Mouse (Mus musculus) neural tube, embryonic 11.5 days (tissue): ENCODE results near the gene Gsta4. TPM values are rescaled to one million over a fixed set of nuclear protein-coding genes. Genes with fewer than 3 reads are reported as not detected.
"Not testable (repeated sequence)": the region's sequence is repeated elsewhere in the genome, so short reads cannot be mapped to it uniquely, and the experiment has no call there.

Source experiments
- ATAC-seq: fragments of 200-750 bp; cut with Nextera tagmentation; 2 replicates; pipeline ENCODE4 v1.8.0; 2017; ENCODE audit warnings: moderate number of reproducible peaks, mild to moderate bottlenecking, moderate TSS enrichment, moderate library complexity; ENCODE audit not compliant: insufficient read depth, low FRiP score, low TSS enrichment
- DNase-seq: peaks from one replicate; pipeline ENCODE4 v3.0.0-alpha.2; 2015; ENCODE audit warnings: low spot score
- H3K27ac ChIP-seq: fragments of 300-500 bp; sonication (generic); 2 replicates; pipeline ENCODE4 v1.5.1; 2014; ENCODE audit warnings: low read depth, mild to moderate bottlenecking, low read length
- H3K27me3 ChIP-seq: fragments of 300-500 bp; sonication (generic); 2 replicates; pipeline ENCODE4 v1.6.1; 2014; ENCODE audit warnings: mild to moderate bottlenecking, low read length, mixed read lengths; ENCODE audit not compliant: control insufficient read depth, insufficient read depth
- H3K36me3 ChIP-seq: fragments of 300-500 bp; sonication (generic); 2 replicates; pipeline ENCODE4 v1.6.1; 2014; ENCODE audit warnings: mild to moderate bottlenecking, low read length, moderate library complexity, mixed read lengths; ENCODE audit not compliant: control insufficient read depth, insufficient read depth
- H3K4me1 ChIP-seq: fragments of 300-500 bp; sonication (generic); 2 replicates; pipeline ENCODE4 v1.6.1; 2014; ENCODE audit warnings: low read length, mixed read lengths; ENCODE audit not compliant: control insufficient read depth, insufficient read depth
- H3K4me2 ChIP-seq: fragments of 300-500 bp; sonication (generic); 2 replicates; pipeline ENCODE4 v1.6.1; 2014; ENCODE audit warnings: low read depth, mild to moderate bottlenecking, moderate library complexity
- H3K4me3 ChIP-seq: fragments of 300-500 bp; sonication (generic); 2 replicates; pipeline ENCODE4 v1.5.1; 2014; ENCODE audit warnings: low read depth, low read length
- H3K9ac ChIP-seq: fragments of 300-500 bp; sonication (generic); 2 replicates; pipeline ENCODE4 v1.6.1; 2014; ENCODE audit warnings: mild to moderate bottlenecking, low read length
- H3K9me3 ChIP-seq: fragments of 300-500 bp; sonication (generic); 2 replicates; pipeline ENCODE4 v1.6.1; 2016; ENCODE audit warnings: low read length; ENCODE audit not compliant: control insufficient read depth
- WGBS: fragments of 180-500 bp; shearing (Covaris S2); extraction: QIAGEN DNeasy Blood & Tissue Kit; methylation state at CpG from one replicate; pipeline ENCODE4 v1.1.7; 2014; 5-methylcytosine and 5-hydroxymethylcytosine counted together
- polyA plus RNA-seq: library from polyadenylated mRNA; unstranded; fragments of >200 nt; fragmentation: Nextera tagmentation; extraction: Ambion mirVana; gene quantifications from 2 replicates; pipeline ENCODE4 v1.2.1, GENCODE M21; 2014

The Gsta4 gene
- 54.3 and 72.3 TPM in 2 replicates for polyA plus RNA-seq

- not testable (repeated sequence) for H3K27ac ChIP-seq, H3K27me3 ChIP-seq, H3K4me3 ChIP-seq, H3K4me2 ChIP-seq, H3K9me3 ChIP-seq, ATAC-seq, DNase-seq, H3K4me1 ChIP-seq, H3K36me3 ChIP-seq, H3K9ac ChIP-seq
- 89% methylated on average over 4 of the region's 7 CpGs for WGBS
Measured at GRCm38 (mm10) chr9:78182474-78182873, at the start of gene Gsta4. Gene Gsta4 (plus strand): TSS chr9:78182774.

- no peaks in the 10 kb centered on the region for H3K9me3 ChIP-seq
- no peaks in the 10 kb centered on the region for H3K4me1 ChIP-seq
- H3K4me3 ChIP-seq: no peak overlapping the region
- DNase-seq: no peak
- H3K9ac ChIP-seq: no peak overlapping the region
- H3K27ac ChIP-seq: no peak overlapping the region
- no peak overlapping the region for H3K4me2 ChIP-seq
- 63% methylated on average over 7 of the region's 7 CpGs for WGBS
- H3K36me3 ChIP-seq: peaks cover 15% of the 10 kb centered on the region
- no peak for ATAC-seq
- H3K27me3 ChIP-seq: no peaks in the 10 kb centered on the region
Measured at GRCm38 (mm10) chr9:78135658-78136057, 46.9 kb upstream of the Gsta4 start.

GRCm38 (mm10) chr9:78138044-78138676 lies 44.4 kb upstream of the Gsta4 start:
- no peak for DNase-seq
- no peaks in the 10 kb centered on the region; the same call in 1 of the 2 replicates for H3K9me3 ChIP-seq
- ATAC-seq: no peak
- H3K9ac ChIP-seq: no peak overlapping the region
- no peak overlapping the region for H3K27ac ChIP-seq
- H3K36me3 ChIP-seq: peaks cover 15% of the 10 kb centered on the region
- H3K4me1 ChIP-seq: no peaks in the 10 kb centered on the region
- no peak overlapping the region for H3K4me2 ChIP-seq
- H3K27me3 ChIP-seq: no peaks in the 10 kb centered on the region
- WGBS: 94% methylated on average over 9 of the region's 9 CpGs
- H3K4me3 ChIP-seq: no peak overlapping the region

GRCm38 (mm10) chr9:78139463-78139862 lies 43.1 kb upstream of the Gsta4 start:
- no peak overlapping the region for H3K27ac ChIP-seq
- no peaks in the 10 kb centered on the region; the same call in 1 of the 2 replicates for H3K9me3 ChIP-seq
- H3K4me3 ChIP-seq: no peak overlapping the region
- no peak overlapping the region for H3K9ac ChIP-seq
- no peaks in the 10 kb centered on the region for H3K4me1 ChIP-seq
- 83% methylated on average over 4 of the region's 4 CpGs for WGBS
- H3K4me2 ChIP-seq: no peak overlapping the region
- ATAC-seq (no peak), DNase-seq (no peak)
- no peaks in the 10 kb centered on the region for H3K27me3 ChIP-seq
- peaks cover 11% of the 10 kb centered on the region for H3K36me3 ChIP-seq

GRCm38 (mm10) chr9:78146099-78146498 lies 36.5 kb upstream of the Gsta4 start:
- 82% methylated on average over 4 of the region's 4 CpGs for WGBS
- Histone ChIP-seq H3K9me3 (no peaks in the 10 kb centered on the region; the same call in 1 of the 2 replicates), H3K4me2 (no peak overlapping the region), H3K4me3 (no peak overlapping the region), H3K9ac (no peak overlapping the region), H3K27me3 (no peaks in the 10 kb centered on the region), H3K36me3 (peaks cover 11% of the 10 kb centered on the region), H3K4me1 (peaks cover 2% of the 10 kb centered on the region; the same call in 1 of the 2 replicates), H3K27ac (no peak overlapping the region)
- no peak for ATAC-seq
- no peak for DNase-seq

GRCm38 (mm10) chr9:78146627-78147026 lies 35.9 kb upstream of the Gsta4 start:
- DNase-seq: no peak
- H3K36me3 ChIP-seq: peaks cover 12% of the 10 kb centered on the region
- 85% methylated on average over 6 of the region's 6 CpGs for WGBS

GRCm38 (mm10) chr9:78148149-78148548 lies 34.4 kb upstream of the Gsta4 start:
- 90% methylated on average over 6 of the region's 6 CpGs for WGBS
- ATAC-seq: no peak

More at GRCm38 (mm10) chr9:78146627-78147026, 35.9 kb upstream of the Gsta4 start:
- H3K9me3 ChIP-seq: no peaks in the 10 kb centered on the region; the same call in 1 of the 2 replicates
- no peak overlapping the region for H3K4me3 ChIP-seq
- H3K9ac ChIP-seq: no peak overlapping the region
- H3K27ac ChIP-seq: no peak overlapping the region
- no peak overlapping the region for H3K4me2 ChIP-seq
- no peak for ATAC-seq
- H3K27me3 ChIP-seq: no peaks in the 10 kb centered on the region
- H3K4me1 ChIP-seq: peaks cover 2% of the 10 kb centered on the region; the same call in 1 of the 2 replicates

GRCm38 (mm10) chr9:78149770-78150169 lies 32.8 kb upstream of the Gsta4 start:
- ATAC-seq: not testable (repeated sequence)

More at GRCm38 (mm10) chr9:78148149-78148548, 34.4 kb upstream of the Gsta4 start:
- Histone ChIP-seq H3K9ac (no peak overlapping the region), H3K4me1 (peaks cover 2% of the 10 kb centered on the region; the same call in 1 of the 2 replicates), H3K4me3 (no peak overlapping the region), H3K27me3 (no peaks in the 10 kb centered on the region), H3K27ac (no peak overlapping the region), H3K36me3 (peaks cover 3% of the 10 kb centered on the region), H3K4me2 (no peak overlapping the region), H3K9me3 (no peaks in the 10 kb centered on the region)
- no peak for DNase-seq

More at GRCm38 (mm10) chr9:78149770-78150169, 32.8 kb upstream of the Gsta4 start:
- H3K4me3 ChIP-seq, H3K36me3 ChIP-seq, DNase-seq, H3K9me3 ChIP-seq, H3K9ac ChIP-seq, H3K4me1 ChIP-seq, H3K4me2 ChIP-seq, H3K27me3 ChIP-seq, H3K27ac ChIP-seq: not testable (repeated sequence)
- 92% methylated on average over 2 of the region's 2 CpGs for WGBS
